Mouse (Mus musculus): Measurements from ENCODE around the gene Col4a4. TPM values are rescaled to one million over a fixed set of nuclear protein-coding genes. Genes with fewer than 3 reads are reported as not detected.

Col4a4 gene
- polyA plus RNA-seq (2017; shearing (Covaris generic)) = under 1 TPM; 0.08 to 0.23 TPM

DNA sequence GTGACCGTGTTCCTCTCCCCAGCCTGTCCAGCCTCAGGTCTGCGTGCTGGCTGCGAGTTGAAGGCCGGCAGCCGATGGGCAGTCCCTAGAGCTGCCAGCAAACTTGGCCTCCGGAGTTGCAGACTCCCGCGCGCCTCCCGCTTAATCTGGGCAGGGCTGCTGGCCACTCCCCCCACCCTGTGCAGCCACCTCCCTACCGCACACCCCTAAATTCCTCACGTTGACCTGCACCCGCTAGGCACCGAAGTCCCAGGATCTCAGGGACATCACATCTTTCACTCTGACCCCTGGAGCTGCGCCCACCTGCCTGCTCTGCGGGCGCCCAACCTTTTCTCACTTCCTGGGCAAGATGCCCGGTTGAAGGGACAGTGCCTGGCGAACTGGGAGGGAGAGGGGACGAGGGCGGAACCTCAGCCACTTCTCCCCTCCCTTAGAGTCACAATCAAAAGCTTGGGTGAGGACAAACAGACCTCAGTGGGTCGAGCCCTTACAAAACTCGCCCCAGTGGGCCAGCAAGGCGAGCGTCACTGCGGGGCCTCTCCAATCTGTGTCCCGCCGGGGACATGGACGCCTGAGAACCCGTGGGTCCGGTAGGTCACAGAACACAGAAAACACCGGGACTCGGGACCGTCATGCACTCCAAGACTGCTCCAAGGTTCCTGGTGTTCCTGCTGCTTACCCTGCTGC, at the start of gene Col4a4, which contains the start of gene Col4a3:
Col4a4 (minus strand) TSS at position 137 of the 687 bp plus-strand sequence.
Col4a3 (plus strand) TSS at position 209 of the 687 bp plus-strand sequence.
- ATAC-seq = no peak

GRCm38 (mm10) chr1:82636321-82636720, 49.7 kb upstream of the Col4a4 start:
- no peak for ATAC-seq

DNA sequence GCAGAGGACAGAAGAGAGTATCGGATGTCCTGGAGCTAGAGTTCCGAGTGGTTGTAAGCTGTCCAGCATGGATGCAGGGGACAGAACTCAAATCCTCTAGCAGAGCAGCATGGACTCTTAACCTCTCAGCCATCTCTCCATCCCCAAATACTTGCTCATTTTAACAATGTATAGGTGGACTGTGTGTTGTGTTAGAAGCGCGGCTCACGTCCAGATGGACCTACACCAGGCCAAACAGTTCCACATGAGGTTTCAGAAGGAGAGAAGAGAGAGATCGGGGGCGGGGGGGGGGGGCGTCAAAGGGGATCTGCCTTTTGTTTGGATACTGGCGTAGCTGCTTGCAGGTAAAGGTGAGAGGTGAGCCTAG, 48.6 kb upstream of the Col4a4 start:
- ATAC-seq = no peak

- no peak for ATAC-seq
Observed at GRCm38 (mm10) chr1:82634545-82635253, 48.0 kb upstream of the Col4a4 start.

- no peak for ATAC-seq
Observed at GRCm38 (mm10) chr1:82631169-82631792, 44.6 kb upstream of the Col4a4 start.

DNA sequence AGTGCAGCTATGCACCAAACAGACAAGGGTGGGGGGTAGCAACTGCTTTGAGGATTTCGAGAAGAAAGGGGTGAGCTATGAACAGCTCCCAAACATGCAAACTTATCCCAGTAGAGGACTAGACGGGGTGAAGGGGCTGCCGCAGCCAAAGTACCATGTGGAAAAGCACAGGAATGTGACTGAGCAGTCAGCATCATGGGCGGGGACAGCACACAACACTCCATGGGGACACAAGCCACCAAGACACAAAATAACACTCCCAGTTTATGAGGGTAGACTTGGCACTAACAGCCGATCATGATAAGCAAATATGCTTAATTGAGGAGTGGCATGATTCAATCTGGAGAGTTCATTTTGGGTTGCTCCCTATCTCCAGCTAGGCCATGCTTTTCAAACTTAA, 42.8 kb upstream of the Col4a4 start:
- ATAC-seq = no peak

- ATAC-seq = no peak
Observed at GRCm38 (mm10) chr1:82627652-82628051, 41.0 kb upstream of the Col4a4 start.

DNA sequence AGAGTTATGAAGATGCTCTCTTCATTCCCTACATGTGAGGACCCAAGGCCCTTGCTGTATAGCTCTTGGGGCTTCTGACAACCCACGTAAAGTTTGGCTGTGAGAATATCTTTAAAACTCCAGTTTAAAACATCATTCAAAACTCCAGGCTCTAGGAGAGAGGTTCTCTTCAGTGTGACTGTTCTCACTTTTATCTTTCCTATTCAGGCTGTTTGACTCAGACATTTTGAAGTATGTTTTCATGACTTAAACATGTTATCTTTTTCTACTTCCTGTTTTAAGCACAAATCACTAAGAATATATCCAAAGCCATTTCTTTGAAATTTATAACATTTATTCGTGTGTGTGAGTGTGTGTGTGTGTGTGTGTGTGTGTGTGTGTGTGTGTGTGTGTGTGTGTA, 38.8 kb upstream of the Col4a4 start:
- no peak for ATAC-seq

DNA sequence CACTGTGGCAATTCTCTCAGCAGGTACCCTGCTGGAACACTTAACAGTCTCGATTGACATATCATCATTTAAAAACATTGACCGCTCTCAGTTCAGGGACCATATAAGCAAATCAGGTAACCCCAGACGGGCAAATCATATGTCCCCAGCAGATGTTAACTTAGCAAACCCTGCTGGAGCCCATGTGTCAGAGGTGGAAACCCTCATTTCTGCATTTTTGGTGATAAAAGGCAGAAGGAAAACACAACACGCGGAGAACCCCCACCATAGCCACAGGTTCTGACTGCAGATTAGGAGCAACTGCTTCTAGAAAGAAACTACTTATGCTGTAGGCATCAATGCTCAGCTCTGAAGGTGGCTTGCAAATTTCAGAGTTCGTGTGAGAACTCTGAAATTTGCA, 38.3 kb upstream of the Col4a4 start:
- no peak for ATAC-seq

DNA sequence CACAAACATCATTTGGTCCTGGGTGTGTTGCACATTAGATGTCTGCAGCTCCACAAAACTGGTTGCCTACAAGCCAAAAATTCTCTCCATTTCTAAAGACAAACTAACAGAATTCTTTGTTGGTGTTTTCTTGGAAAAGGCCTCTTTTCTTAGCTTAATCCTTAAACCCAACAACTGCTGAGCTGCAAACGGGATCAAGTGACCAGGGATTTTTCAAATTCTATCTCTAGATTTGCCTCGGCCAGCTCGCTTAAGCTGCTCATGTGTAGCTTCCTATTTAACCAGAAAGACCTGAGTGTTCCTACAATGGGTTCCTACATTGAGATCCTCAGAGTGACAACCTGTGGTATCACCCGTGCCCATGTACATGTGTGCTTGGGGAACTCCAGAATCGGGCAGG, 33.3 kb upstream of the Col4a4 start:
- ATAC-seq = no peak

DNA sequence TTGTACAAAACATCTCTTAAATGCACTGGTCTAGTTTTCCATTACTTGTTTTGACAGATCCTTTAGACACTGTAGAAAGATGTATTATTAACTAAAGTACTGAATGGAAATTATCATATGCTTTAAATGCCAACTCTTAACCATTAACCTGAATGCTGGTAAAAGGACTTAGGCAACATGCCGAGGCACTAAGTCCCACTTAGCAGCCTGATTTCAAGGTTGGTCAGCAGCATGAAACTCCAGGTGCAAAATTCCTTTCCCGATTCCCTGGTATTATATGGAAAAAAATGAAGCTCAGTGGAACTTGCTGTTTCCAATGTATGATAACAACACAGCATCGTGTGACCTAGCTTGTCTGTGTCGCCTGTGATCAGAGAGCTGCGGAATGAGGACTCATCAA, 31.9 kb upstream of the Col4a4 start:
- ATAC-seq = no peak

GRCm38 (mm10) chr1:82618001-82618400, 31.4 kb upstream of the Col4a4 start:
- no peak for ATAC-seq

DNA sequence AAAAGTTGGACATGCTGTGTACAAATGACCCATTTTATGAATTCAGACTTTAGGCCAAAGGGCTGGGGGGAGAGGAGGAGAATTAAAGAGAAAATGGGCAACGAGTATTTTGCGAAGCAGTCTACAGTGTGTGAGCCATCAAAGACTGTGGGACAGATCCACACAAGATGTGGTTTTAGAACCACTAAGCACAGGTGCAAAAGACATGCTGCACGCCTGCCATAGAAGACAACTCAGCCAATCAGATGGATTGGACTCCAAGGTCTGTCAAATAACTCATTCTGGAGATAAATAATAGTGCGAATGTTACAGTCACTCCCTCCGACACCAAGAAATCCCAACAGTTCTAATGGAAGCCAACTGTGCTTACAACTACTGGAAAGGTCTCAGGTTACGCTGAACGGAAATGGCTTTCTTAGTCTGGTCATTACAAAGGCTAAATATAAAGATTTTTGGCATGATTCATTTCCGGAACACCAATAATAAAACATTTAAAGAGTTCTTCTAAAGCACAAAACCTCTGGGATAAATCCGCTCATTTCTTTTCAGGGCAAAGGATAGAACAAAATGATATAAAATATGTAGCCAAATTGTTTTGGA, 25.5 kb upstream of the Col4a4 start:
- no peak for ATAC-seq

DNA sequence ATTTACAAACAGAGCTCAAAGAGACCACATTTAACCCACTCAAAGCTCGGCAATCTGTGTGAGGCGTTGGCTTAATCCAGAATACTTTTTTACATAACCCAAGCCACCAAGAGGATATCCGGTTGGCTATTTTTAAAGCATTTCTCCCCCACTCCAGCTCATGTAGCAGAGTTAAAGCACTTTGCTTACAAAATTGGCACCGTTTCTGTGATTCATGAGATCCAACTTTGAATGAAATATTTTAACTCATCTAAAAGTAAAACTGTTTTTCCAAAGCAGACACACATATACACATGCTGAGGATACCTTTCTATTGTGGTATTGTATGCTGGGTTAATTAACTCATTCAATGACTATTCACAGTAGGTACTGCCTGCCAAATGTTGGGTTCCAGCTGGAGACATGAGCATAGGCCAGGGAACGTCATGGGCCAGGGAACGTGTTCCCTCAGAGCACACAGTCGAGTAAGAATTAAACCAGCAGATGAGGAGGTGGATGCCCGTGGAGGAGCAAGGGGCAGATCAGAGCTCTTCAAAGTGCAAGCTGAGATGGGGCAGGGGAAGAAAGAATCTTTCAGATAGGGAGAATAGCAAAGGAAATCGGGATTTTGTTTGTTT, 22.1 kb upstream of the Col4a4 start:
- no peak for ATAC-seq

DNA sequence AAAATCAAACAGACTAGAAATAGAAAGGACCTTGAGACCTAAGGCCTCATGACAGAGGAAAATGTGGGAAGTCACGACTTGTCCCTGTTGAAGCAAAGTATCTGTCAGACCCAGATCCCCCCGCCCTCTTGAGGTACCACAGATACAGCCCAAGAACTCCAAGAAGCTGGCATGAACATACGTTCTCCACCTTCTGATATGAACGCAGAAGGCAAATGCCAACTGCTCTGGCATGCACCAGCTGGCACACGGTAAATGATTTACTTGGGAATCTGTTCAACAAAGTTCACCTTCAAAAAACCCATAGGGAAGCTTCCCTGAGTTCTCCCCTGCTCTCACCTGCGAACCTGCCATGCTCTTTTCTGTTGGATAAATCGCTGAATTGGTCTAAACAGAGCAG, 19.2 kb upstream of the Col4a4 start:
- ATAC-seq = no peak

DNA sequence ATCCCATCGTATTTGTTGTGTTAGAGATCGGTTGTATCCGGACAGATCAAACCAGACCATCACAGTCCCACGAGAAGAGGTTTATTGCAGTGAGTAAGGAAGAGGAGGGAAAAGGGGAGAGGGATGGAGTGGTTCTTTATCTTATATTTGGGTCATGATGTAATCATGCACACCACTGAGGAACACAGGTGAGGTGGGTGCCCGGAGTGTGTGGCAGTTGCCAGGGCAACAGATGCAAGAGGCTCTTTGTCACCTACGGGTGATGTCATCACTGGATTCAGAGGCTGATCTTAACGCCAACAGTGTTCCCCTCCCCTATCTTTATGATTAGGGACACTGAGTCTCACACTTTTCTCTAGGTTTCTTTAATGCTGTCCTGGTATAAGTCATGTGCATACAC, 18.7 kb upstream of the Col4a4 start:
- ATAC-seq = no peak

GRCm38 (mm10) chr1:82603198-82603950, 16.7 kb upstream of the Col4a4 start:
- no peak for ATAC-seq

GRCm38 (mm10) chr1:82596864-82597596, 10.4 kb upstream of the Col4a4 start:
- no peak for ATAC-seq

DNA sequence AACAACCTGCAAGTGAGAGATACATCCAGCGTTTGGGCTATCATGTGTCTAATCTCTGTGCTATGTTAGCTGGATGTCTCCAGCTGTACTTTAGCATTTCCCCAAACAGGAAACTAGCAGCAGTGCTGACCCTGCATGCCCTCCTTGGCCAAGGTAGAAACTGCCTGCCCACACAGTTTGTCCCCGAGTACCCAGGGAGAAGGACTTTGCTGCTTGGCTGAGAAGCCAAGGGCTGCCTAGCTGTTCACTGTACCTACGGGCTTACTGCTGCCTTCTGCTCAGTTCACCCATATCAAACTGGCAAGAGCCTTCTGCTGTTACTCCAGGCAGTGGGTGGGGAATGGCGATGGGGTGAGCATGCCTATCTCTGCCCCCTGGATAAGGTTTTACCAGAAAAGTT, 3.6 kb upstream of the Col4a4 start:
- no peak for ATAC-seq

- no peak for ATAC-seq
Observed at GRCm38 (mm10) chr1:82585981-82586380, 668 bp downstream of the Col4a4 start.

DNA sequence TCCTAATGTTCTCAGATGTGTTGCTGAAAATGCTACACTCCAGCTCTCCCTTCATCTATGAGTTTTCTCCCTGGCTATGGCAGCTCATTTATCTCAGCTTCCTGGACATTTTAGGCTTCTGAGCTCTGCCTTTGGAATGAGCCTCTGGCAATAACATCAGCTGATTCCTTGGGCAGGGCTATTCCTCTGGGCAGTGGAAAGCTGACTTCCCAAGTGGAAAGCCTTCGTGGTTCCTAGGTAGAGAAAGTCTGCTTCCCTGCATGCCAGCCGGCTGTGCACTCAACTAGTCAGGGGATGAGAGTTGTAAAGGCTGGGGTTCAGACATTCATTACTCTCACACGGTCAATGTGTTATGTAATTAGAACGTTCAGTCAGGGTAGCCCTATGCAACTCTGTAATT, 8.3 kb downstream of the Col4a4 start:
- no peak for ATAC-seq

- no peak for ATAC-seq
Observed at GRCm38 (mm10) chr1:82577915-82578314, 8.7 kb downstream of the Col4a4 start.

All from CD4-positive, CD25-positive, alpha-beta regulatory T cell, adult 4 months (primary cell).